ENCODE assay signal across 8 mouse cellular contexts in genomic region chr7:19360944-19361343, GRCm38 (mm10). TPM values are rescaled to one million over a fixed set of nuclear protein-coding genes. Genes with fewer than 3 reads are reported as not detected.
DNase-seq lines count a peak whose midpoint lies in the region; ATAC-seq lines count a peak whose summit lies in the region.

No protein-coding gene starts in this region.

- peak overlapping the region; percentile 93; the same call in 1 of the 2 replicates for H3K27ac ChIP-seq in hindbrain, embryonic 10.5 days
- peak overlapping the region; percentile 10; the same call in 1 of the 2 replicates for H3K27ac ChIP-seq in lung, embryonic 16.5 days (ENCODE audit: low read length)

- peaks cover 22% of the 10 kb centered on the region for H3K36me3 ChIP-seq in hindbrain, embryonic 10.5 days
- 0 out of 2 replicates have a peak, but pooled peaks cover 3% of the 10 kb centered on the region for H3K36me3 ChIP-seq in lung, embryonic 16.5 days (ENCODE audit: control insufficient read depth, insufficient read depth, low read length)

- peak overlapping the region; percentile 86 for H3K4me3 ChIP-seq in hindbrain, embryonic 10.5 days
- H3K4me3 ChIP-seq in lung, embryonic 16.5 days (ENCODE audit: low read length): peak overlapping the region; percentile 73

- H3K9me3 ChIP-seq in hindbrain, embryonic 10.5 days: no peaks in the 10 kb centered on the region
- H3K9me3 ChIP-seq in lung, embryonic 16.5 days (ENCODE audit: control insufficient read depth, low read length): no peaks in the 10 kb centered on the region

- H3K4me2 ChIP-seq in lung, embryonic 16.5 days (ENCODE audit: low read depth, low read length): peak overlapping the region; percentile 94

- H3K27me3 ChIP-seq in hindbrain, embryonic 10.5 days (ENCODE audit: insufficient read depth, poor library complexity, severe bottlenecking): peaks cover 16% of the 10 kb centered on the region; the same call in 1 of the 2 replicates
- no peaks in the 10 kb centered on the region for H3K27me3 ChIP-seq in lung, embryonic 16.5 days (ENCODE audit: control insufficient read depth, insufficient read depth, low read depth, low read length)

- WGBS in hindbrain, embryonic 10.5 days: under 1% methylated on average over 27 of the region's 27 CpGs
- under 1% methylated on average over 27 of the region's 27 CpGs for WGBS in lung, embryonic 16.5 days

- peak overlapping the region; percentile 73 for H3K9ac ChIP-seq in lung, embryonic 16.5 days (ENCODE audit: low read length)

- peak; percentile 72 for ATAC-seq in frontal cortex, adult (ENCODE audit: low TSS enrichment)
- ATAC-seq in lung, embryonic 16.5 days (ENCODE audit: low read depth): peak; percentile 81

- DNase-seq in Muller cell, postnatal 12 days (ENCODE audit: inconsistent ontology term): peak; percentile 94
- DNase-seq in cerebellum, adult 9-10 months: peak; percentile 95
- DNase-seq in hindbrain, embryonic 10.5 days (ENCODE audit: low spot score): peak; percentile 88
- DNase-seq in layer of hippocampus, adult 9-11 months: peak; percentile 94
- peak; percentile 74 for DNase-seq in ovary, postnatal 14 days (ENCODE audit: low spot score)
- peak; percentile 66 for DNase-seq in thymus, postnatal 14 days

- peaks cover 62% of the 10 kb centered on the region for H3K4me1 ChIP-seq in hindbrain, embryonic 10.5 days (replicated peaks)
- H3K4me1 ChIP-seq in lung, embryonic 16.5 days (replicated peaks; ENCODE audit: control insufficient read depth, insufficient read depth, low read length): peaks cover 9% of the 10 kb centered on the region

RNA-seq across cellular contexts. Expression of gene Ppp1r13l, which starts 1.4 kb away (rescaled TPM):
- 4.7 and 5.6 TPM in 2 replicates for polyA plus RNA-seq in hindbrain, embryonic 10.5 days (2016; fragmentation: Nextera tagmentation; extraction: Ambion mirVana)
- polyA plus RNA-seq in lung, embryonic 16.5 days (2015; fragmentation: Nextera tagmentation; extraction: Ambion mirVana): 4.9 TPM in 2 replicates

RNA-seq across cellular contexts. Expression of gene Cd3eap, which starts 1.7 kb away (rescaled TPM):
- polyA plus RNA-seq in hindbrain, embryonic 10.5 days (2016; fragmentation: Nextera tagmentation; extraction: Ambion mirVana): 18.7 and 24.4 TPM in 2 replicates
- polyA plus RNA-seq in lung, embryonic 16.5 days (2015; fragmentation: Nextera tagmentation; extraction: Ambion mirVana): 17.2 and 17.3 TPM in 2 replicates

RNA-seq across cellular contexts. Expression of gene Ercc1, which starts 16.4 kb away (rescaled TPM):
- 106 and 128 TPM in 2 replicates for polyA plus RNA-seq in hindbrain, embryonic 10.5 days (2016; fragmentation: Nextera tagmentation; extraction: Ambion mirVana)
- polyA plus RNA-seq in lung, embryonic 16.5 days (2015; fragmentation: Nextera tagmentation; extraction: Ambion mirVana): 79.9 and 82.5 TPM in 2 replicates

RNA-seq across cellular contexts. Expression of gene Ercc2, which starts 20.9 kb away (rescaled TPM):
- 29.0 and 33.9 TPM in 2 replicates for polyA plus RNA-seq in hindbrain, embryonic 10.5 days (2016; fragmentation: Nextera tagmentation; extraction: Ambion mirVana)
- 15.9 and 17.4 TPM in 2 replicates for polyA plus RNA-seq in lung, embryonic 16.5 days (2015; fragmentation: Nextera tagmentation; extraction: Ambion mirVana)

RNA-seq across cellular contexts. Expression of gene Klc3, which starts 43.0 kb away (rescaled TPM):
- polyA plus RNA-seq in hindbrain, embryonic 10.5 days (2016; fragmentation: Nextera tagmentation; extraction: Ambion mirVana): 2.9 and 7.1 TPM in 2 replicates
- polyA plus RNA-seq in lung, embryonic 16.5 days (2015; fragmentation: Nextera tagmentation; extraction: Ambion mirVana): 17.5 and 19.7 TPM in 2 replicates

Comparison
In these comparisons a context has a peak if more than half of its experiments do, and no peak if none do; other contexts are left out.
1. Peak in every context shown above with its lines: DNase-seq, ATAC-seq, H3K4me3 ChIP-seq and H3K27ac ChIP-seq.